Mouse (Mus musculus): ENCODE measurements at regions not wholly inside any gene's neighbourhood (a gene's known extent, or its start where the extent isn't known, plus 50 kb on each side); places are given as distances from the start of the nearest gene placed in this dataset.
"Not testable (repeated sequence)": the region's sequence is repeated elsewhere in the genome, so short reads cannot be mapped to it uniquely, and the experiment has no call there.

- Histone ChIP-seq H3K27ac (replicated peaks) (no peak overlapping the region), H3K4me3 (no peak overlapping the region), H3K27me3 (no peaks in the 10 kb centered on the region), H3K9ac (no peak overlapping the region), H3K4me2 (no peak overlapping the region), H3K9me3 (no peaks in the 10 kb centered on the region), H3K36me3 (no peaks in the 10 kb centered on the region), H3K4me1 (replicated peaks) (no peaks in the 10 kb centered on the region)
- ATAC-seq (ENCODE audit: low read depth) = no peak
- WGBS = 92% methylated on average over 2 of the region's 2 CpGs
Measured at GRCm38 (mm10) chr15:43682176-43682575, 3548.0 kb downstream of the 9330182O14Rik start.

DNA sequence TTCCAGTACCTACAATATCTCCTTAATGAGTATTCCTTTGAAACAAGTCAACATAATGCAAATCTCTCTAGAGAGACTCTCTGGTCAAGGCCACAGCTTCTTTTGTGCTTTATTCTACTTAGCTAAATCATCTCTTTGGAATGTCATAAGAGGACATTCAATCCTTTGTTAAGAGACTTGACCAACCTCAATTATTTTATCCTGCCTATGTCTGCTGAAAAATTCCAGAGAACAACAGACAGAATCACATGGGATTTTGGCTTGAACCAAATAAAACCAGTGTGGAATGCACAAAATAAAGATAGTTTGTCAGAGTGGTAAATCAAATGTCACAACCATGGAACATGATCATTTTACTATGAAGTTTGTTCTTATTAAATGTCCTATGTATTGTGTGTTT, 3557.8 kb downstream of the 9330182O14Rik start:
- H3K36me3 ChIP-seq; H3K9me3 ChIP-seq; H3K4me1 ChIP-seq (replicated peaks); H3K4me2 ChIP-seq; H3K27ac ChIP-seq (replicated peaks); H3K27me3 ChIP-seq; H3K9ac ChIP-seq; H3K4me3 ChIP-seq; ATAC-seq (ENCODE audit: low read depth): not testable (repeated sequence)

- Histone ChIP-seq H3K36me3 (no peaks in the 10 kb centered on the region), H3K4me1 (replicated peaks) (no peaks in the 10 kb centered on the region), H3K9me3 (no peaks in the 10 kb centered on the region), H3K27ac (replicated peaks) (no peak overlapping the region), H3K4me3 (no peak overlapping the region), H3K27me3 (no peaks in the 10 kb centered on the region), H3K4me2 (no peak overlapping the region), H3K9ac (no peak overlapping the region)
- no peak for ATAC-seq (ENCODE audit: low read depth)
- WGBS = 68% methylated on average over 1 of the region's 1 CpGs
Measured at GRCm38 (mm10) chr15:43695451-43695850, 3561.3 kb downstream of the 9330182O14Rik start.

DNA sequence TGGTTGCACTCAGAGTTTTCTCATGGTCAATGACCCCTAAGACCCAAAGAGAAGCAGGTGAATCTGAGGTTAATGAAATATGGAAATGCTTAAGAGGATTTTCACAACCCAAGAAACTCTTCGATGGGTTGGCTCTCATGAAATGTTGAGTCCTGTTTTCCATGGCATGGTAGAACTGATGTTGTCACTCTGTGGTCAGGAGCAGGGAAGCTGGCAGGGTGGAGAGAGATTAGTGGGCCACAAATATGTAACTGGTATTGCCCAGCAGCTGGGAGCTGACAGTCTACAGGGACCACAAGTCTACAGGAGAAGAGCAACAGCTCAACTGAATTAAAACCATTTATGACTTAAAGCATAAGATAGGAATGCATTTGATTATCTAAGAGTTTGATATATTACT, 3582.9 kb downstream of the 9330182O14Rik start:
- Histone ChIP-seq H3K27ac (replicated peaks) (no peak overlapping the region), H3K27me3 (no peaks in the 10 kb centered on the region), H3K9ac (no peak overlapping the region), H3K36me3 (no peaks in the 10 kb centered on the region), H3K9me3 (no peaks in the 10 kb centered on the region), H3K4me1 (replicated peaks) (no peaks in the 10 kb centered on the region), H3K4me3 (no peak overlapping the region), H3K4me2 (no peak overlapping the region)
- no peak for ATAC-seq (ENCODE audit: low read depth)
- 92% methylated on average over 1 of the region's 1 CpGs for WGBS

GRCm38 (mm10) chr15:43717559-43717958, 3583.4 kb downstream of the 9330182O14Rik start:
- H3K9me3 ChIP-seq = no peaks in the 10 kb centered on the region
- no peaks in the 10 kb centered on the region for H3K4me1 ChIP-seq (replicated peaks)
- no peak overlapping the region for H3K9ac ChIP-seq
- no peaks in the 10 kb centered on the region for H3K27me3 ChIP-seq
- H3K36me3 ChIP-seq = no peaks in the 10 kb centered on the region
- H3K4me2 ChIP-seq = no peak overlapping the region
- H3K27ac ChIP-seq (replicated peaks) = no peak overlapping the region
- no peak for ATAC-seq (ENCODE audit: low read depth)
- H3K4me3 ChIP-seq = no peak overlapping the region
- WGBS = 92% methylated on average over 1 of the region's 1 CpGs

GRCm38 (mm10) chr15:43720916-43721315, 3586.8 kb downstream of the 9330182O14Rik start:
- ATAC-seq (ENCODE audit: low read depth) = no peak
- no peaks in the 10 kb centered on the region for H3K36me3 ChIP-seq
- no peak overlapping the region for H3K4me3 ChIP-seq
- no peaks in the 10 kb centered on the region for H3K4me1 ChIP-seq (replicated peaks)
- H3K27ac ChIP-seq (replicated peaks) = no peak overlapping the region
- no peak overlapping the region for H3K4me2 ChIP-seq
- no peak overlapping the region for H3K9ac ChIP-seq
- no peaks in the 10 kb centered on the region for H3K9me3 ChIP-seq
- H3K27me3 ChIP-seq = no peaks in the 10 kb centered on the region
- WGBS = 76% methylated on average over 1 of the region's 1 CpGs

GRCm38 (mm10) chr15:43735697-43736096, 3601.5 kb downstream of the 9330182O14Rik start:
- Histone ChIP-seq H3K4me2 (no peak overlapping the region), H3K36me3 (no peaks in the 10 kb centered on the region)
- 85% methylated on average over 3 of the region's 3 CpGs for WGBS

DNA sequence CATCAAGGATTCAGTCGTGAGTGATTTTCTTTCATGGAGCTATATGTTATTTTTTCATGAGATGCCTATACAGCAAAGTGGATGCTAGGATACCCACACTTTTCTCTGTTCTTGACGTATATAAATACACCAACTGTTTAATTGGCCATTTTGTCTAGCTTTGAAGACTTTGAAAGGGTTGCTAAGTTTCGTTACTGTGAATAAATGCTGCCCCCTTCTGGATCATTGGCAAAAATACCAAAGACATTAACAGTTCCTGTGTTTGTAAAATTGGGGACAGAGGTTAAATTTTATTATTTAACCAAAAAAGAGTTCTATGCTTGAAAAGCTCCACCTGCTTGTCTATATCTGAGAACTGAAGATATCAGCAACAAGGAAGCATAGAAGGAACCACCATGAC, 3624.1 kb downstream of the 9330182O14Rik start:
- H3K9me3 ChIP-seq = no peaks in the 10 kb centered on the region
- H3K36me3 ChIP-seq = no peaks in the 10 kb centered on the region
- no peaks in the 10 kb centered on the region for H3K4me1 ChIP-seq (replicated peaks)
- WGBS = 27% methylated on average over 3 of the region's 3 CpGs
- no peak overlapping the region for H3K4me3 ChIP-seq
- no peaks in the 10 kb centered on the region for H3K27me3 ChIP-seq
- no peak overlapping the region for H3K9ac ChIP-seq
- no peak overlapping the region for H3K4me2 ChIP-seq
- H3K27ac ChIP-seq (replicated peaks) = no peak overlapping the region
- no peak for ATAC-seq (ENCODE audit: low read depth)

More at GRCm38 (mm10) chr15:43735697-43736096, 3601.5 kb downstream of the 9330182O14Rik start:
- Histone ChIP-seq H3K4me1 (replicated peaks) (no peaks in the 10 kb centered on the region), H3K9ac (no peak overlapping the region), H3K9me3 (no peaks in the 10 kb centered on the region), H3K27ac (replicated peaks) (no peak overlapping the region), H3K27me3 (no peaks in the 10 kb centered on the region), H3K4me3 (no peak overlapping the region)
- no peak for ATAC-seq (ENCODE audit: low read depth)

DNA sequence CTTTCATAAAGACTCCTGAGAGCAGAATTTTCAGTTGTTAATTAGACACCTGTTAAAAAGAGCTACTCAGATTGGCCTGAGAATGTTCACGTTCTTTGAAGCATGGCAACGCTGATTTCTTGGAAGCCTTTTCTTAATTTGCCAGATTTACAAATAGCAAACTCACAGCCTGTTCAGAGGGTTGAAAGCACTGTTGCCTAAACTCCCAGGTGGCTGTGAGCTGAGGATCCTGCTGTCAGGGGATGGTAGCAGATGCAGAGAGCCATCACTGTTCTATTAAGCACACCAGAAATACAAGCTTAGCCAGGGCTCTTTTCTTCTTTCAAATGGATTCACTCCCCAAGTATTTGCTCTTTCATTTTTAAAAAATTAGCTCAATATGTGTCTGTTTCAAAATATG, 3630.4 kb downstream of the 9330182O14Rik start:
- no peak for ATAC-seq (ENCODE audit: low read depth)
- WGBS = 86% methylated on average over 2 of the region's 2 CpGs

GRCm38 (mm10) chr15:43772718-43773117, 3638.6 kb downstream of the 9330182O14Rik start:
- Histone ChIP-seq H3K36me3 (no peaks in the 10 kb centered on the region), H3K9ac (no peak overlapping the region), H3K9me3 (no peaks in the 10 kb centered on the region), H3K27ac (replicated peaks) (no peak overlapping the region), H3K27me3 (no peaks in the 10 kb centered on the region), H3K4me2 (no peak overlapping the region), H3K4me3 (no peak overlapping the region), H3K4me1 (replicated peaks) (no peaks in the 10 kb centered on the region)
- ATAC-seq (ENCODE audit: low read depth) = peak; percentile 19; the same call in 1 of the 2 replicates
- WGBS = 39% methylated on average over 3 of the region's 3 CpGs

More for the DNA sequence above, 3630.4 kb downstream of the 9330182O14Rik start:
- H3K4me1 ChIP-seq (replicated peaks) = no peaks in the 10 kb centered on the region
- H3K36me3 ChIP-seq = no peaks in the 10 kb centered on the region
- H3K4me3 ChIP-seq = no peak overlapping the region
- no peak overlapping the region for H3K27ac ChIP-seq (replicated peaks)
- H3K4me2 ChIP-seq = no peak overlapping the region
- no peaks in the 10 kb centered on the region for H3K9me3 ChIP-seq
- no peaks in the 10 kb centered on the region for H3K27me3 ChIP-seq
- H3K9ac ChIP-seq = no peak overlapping the region

GRCm38 (mm10) chr15:43782126-43782632, 3648.0 kb downstream of the 9330182O14Rik start:
- not testable (repeated sequence) for ATAC-seq (ENCODE audit: low read depth); H3K36me3 ChIP-seq; H3K4me2 ChIP-seq; H3K9ac ChIP-seq; H3K4me1 ChIP-seq (replicated peaks); H3K27me3 ChIP-seq; H3K27ac ChIP-seq (replicated peaks); H3K4me3 ChIP-seq; H3K9me3 ChIP-seq
- WGBS = 74% methylated on average over 3 of the region's 3 CpGs

- Histone ChIP-seq H3K4me1 (replicated peaks) (no peaks in the 10 kb centered on the region), H3K4me3 (no peak overlapping the region), H3K9ac (no peak overlapping the region), H3K27me3 (no peaks in the 10 kb centered on the region), H3K36me3 (no peaks in the 10 kb centered on the region), H3K27ac (replicated peaks) (no peak overlapping the region), H3K4me2 (no peak overlapping the region), H3K9me3 (no peaks in the 10 kb centered on the region)
- ATAC-seq (ENCODE audit: low read depth) = no peak
- 82% methylated on average over 3 of the region's 3 CpGs for WGBS
Measured at GRCm38 (mm10) chr15:43784171-43784570, 3650.0 kb downstream of the 9330182O14Rik start.

DNA sequence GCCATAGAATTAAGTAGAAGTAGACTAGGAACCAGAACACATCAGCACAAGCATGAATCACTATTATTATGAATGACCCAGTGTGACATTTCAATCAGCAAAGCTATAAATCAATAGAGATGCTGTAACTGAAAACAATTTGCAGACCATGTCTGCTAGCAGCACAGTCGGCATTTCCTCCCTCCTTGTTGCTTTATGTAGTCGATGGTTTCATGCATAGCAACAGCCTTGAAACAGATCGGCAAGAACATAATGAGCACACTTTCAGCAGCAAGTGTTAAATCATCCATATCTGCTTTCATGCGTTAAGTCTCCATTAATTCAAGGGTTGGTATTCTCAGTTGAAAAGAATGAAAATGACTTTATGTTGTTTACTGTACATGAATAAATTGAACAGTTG, 3669.2 kb downstream of the 9330182O14Rik start:
- no peak overlapping the region for H3K4me2 ChIP-seq
- H3K4me3 ChIP-seq = no peak overlapping the region
- peaks cover 8% of the 10 kb centered on the region; the same call in 1 of the 2 replicates for H3K4me1 ChIP-seq (replicated peaks)
- H3K36me3 ChIP-seq = no peaks in the 10 kb centered on the region
- H3K27ac ChIP-seq (replicated peaks) = no peak overlapping the region; the same call in 1 of the 2 replicates
- H3K9me3 ChIP-seq = no peaks in the 10 kb centered on the region
- no peaks in the 10 kb centered on the region for H3K27me3 ChIP-seq
- 21% methylated on average over 4 of the region's 4 CpGs for WGBS
- ATAC-seq (ENCODE audit: low read depth) = peak; percentile 81
- no peak overlapping the region for H3K9ac ChIP-seq

Measured in neural tube, embryonic 13.5 days (tissue).